Mouse (Mus musculus): ENCODE results near the gene Cwc22. TPM values are rescaled to one million over a fixed set of nuclear protein-coding genes. Genes with fewer than 3 reads are reported as not detected.

Gene Cwc22
- polyA plus RNA-seq, 1 experiment from 2014 or later = 42.8 TPM

DNA sequence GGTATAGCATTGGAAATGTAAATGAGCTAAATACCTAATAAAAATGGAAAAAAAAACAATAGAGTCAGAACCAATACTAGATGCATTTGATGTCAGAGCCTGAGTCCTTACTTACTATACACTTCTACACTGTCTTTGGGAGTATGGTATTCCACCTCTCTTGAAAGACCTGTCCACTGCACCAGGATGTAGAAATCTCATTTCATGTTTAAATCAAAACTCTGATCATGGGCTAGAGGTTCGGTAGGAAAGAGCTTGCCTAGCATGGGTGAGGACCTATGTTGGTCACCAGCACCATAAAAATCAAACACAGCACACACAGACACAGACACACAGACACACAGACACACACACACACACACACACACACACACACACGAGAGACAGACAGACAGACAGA lies 73.5 kb downstream of the Cwc22 start:
- H3K36me3 ChIP-seq = no peaks in the 10 kb centered on the region
- DNase-seq (ENCODE audit: low spot score) = no peak
- no peaks in the 10 kb centered on the region for H3K9me3 ChIP-seq (replicated peaks)
- WGBS = 74% methylated on average over 2 of the region's 2 CpGs
- no peak overlapping the region for H3K27ac ChIP-seq
- no peaks in the 10 kb centered on the region for H3K27me3 ChIP-seq (ENCODE audit: low read depth, poor library complexity, severe bottlenecking)
- no peak overlapping the region for H3K4me3 ChIP-seq
- H3K4me1 ChIP-seq = no peaks in the 10 kb centered on the region

GRCm38 (mm10) chr2:77871146-77871545 lies 75.0 kb downstream of the Cwc22 start:
- H3K4me3 ChIP-seq = no peak overlapping the region
- H3K27me3 ChIP-seq (ENCODE audit: low read depth, poor library complexity, severe bottlenecking) = no peaks in the 10 kb centered on the region
- no peaks in the 10 kb centered on the region for H3K4me1 ChIP-seq
- no peak overlapping the region for H3K27ac ChIP-seq
- H3K9me3 ChIP-seq (replicated peaks) = no peaks in the 10 kb centered on the region
- H3K36me3 ChIP-seq = no peaks in the 10 kb centered on the region
- DNase-seq (ENCODE audit: low spot score) = no peak

DNA sequence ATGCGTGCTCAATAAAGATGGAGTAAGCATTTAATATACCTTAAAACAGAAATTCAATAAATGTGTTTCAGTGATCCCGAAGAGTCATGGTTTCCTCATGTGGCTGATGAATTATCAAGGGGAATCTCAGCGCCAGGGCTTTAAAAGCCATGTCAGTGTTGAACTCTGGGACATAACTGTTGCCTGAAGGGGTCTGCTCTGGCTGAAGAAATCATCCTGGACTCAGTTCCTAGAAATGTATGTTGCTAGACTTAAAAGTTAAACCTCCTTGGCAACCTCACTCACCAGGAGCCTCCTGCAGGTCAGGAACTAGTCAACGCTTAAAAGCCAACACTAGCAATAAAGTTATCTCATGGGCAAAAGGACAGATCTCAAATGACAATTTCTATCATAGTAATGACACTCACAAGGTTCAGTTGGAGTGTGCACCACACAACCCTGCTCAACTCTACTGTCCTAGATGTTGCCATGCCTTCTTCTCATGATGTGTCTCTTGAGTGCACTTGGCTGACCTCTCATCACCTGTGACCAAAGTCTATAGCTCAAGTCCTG lies 76.4 kb downstream of the Cwc22 start:
- Histone ChIP-seq H3K27me3 (ENCODE audit: low read depth, poor library complexity, severe bottlenecking) (no peaks in the 10 kb centered on the region), H3K9me3 (replicated peaks) (no peaks in the 10 kb centered on the region), H3K36me3 (no peaks in the 10 kb centered on the region), H3K27ac (no peak overlapping the region), H3K4me3 (no peak overlapping the region), H3K4me1 (no peaks in the 10 kb centered on the region)
- no peak for DNase-seq (ENCODE audit: low spot score)
- WGBS = 90% methylated on average over 4 of the region's 4 CpGs

DNA sequence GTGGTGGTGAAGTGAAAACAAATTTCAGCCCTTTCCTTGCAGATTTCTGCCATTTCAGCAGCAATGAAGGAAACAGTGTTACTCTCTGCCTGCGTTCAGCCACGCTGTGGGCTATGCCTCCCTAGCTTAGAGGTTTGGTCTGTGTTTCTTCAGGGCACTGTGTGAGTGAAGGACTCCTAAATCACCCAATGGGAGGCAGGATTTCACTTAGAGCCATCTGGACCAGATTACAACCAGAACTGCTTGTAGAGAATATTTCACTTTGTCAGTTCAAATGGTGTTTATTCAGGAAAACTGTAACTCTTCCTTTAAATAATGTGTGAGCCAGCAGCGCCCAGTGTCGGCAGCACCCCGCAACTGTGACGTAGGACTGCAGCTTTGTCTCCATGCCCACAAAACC lies 82.2 kb downstream of the Cwc22 start:
- H3K36me3 ChIP-seq = no peaks in the 10 kb centered on the region
- peak overlapping the region; percentile 57 for H3K27ac ChIP-seq
- H3K4me1 ChIP-seq = peaks cover 20% of the 10 kb centered on the region
- H3K4me3 ChIP-seq = peak overlapping the region; percentile 15; the same call in 1 of the 2 replicates
- no peaks in the 10 kb centered on the region for H3K27me3 ChIP-seq (ENCODE audit: low read depth, poor library complexity, severe bottlenecking)
- DNase-seq (ENCODE audit: low spot score) = peak; percentile 49
- 20% methylated on average over 6 of the region's 6 CpGs for WGBS
- no peaks in the 10 kb centered on the region for H3K9me3 ChIP-seq (replicated peaks)

DNA sequence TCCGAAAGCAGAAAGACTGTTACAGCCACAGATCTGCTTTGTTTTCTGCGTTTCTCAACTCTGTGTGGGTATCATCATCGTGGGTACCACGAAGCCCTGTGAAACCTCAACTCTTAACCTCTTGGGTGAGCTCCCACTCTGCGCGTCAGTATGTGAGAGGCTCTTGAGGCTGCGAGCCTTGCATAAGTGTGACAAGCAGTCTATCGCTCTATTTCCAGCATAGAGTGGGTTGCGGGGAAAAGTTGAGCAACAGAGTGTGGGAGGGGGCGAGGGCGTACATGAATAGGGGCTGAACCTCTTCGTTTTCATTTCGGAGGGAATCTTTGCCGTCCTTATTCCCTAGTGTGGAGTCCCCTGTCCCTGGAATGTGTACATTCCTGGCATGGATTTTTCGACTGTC lies 82.7 kb downstream of the Cwc22 start:
- peak overlapping the region; percentile 15; the same call in 1 of the 2 replicates for H3K4me3 ChIP-seq
- 70% methylated on average over 15 of the region's 15 CpGs for whole genome bisulfite sequencing

GRCm38 (mm10) chr2:77841464-77841863 lies 104.7 kb downstream of the Cwc22 start:
- no peak overlapping the region for H3K4me3 ChIP-seq
- DNase-seq (ENCODE audit: low spot score) = no peak
- 40% methylated on average over 6 of the region's 6 CpGs for WGBS
- no peaks in the 10 kb centered on the region for H3K9me3 ChIP-seq (replicated peaks)
- H3K27me3 ChIP-seq (ENCODE audit: low read depth, poor library complexity, severe bottlenecking) = no peaks in the 10 kb centered on the region
- H3K36me3 ChIP-seq = no peaks in the 10 kb centered on the region
- H3K27ac ChIP-seq = no peak overlapping the region
- H3K4me1 ChIP-seq = no peaks in the 10 kb centered on the region

More for the DNA sequence above, 82.7 kb downstream of the Cwc22 start:
- H3K27ac ChIP-seq = peak overlapping the region; percentile 57
- peak; percentile 36 for DNase-seq (ENCODE audit: low spot score)
- H3K36me3 ChIP-seq = no peaks in the 10 kb centered on the region
- peaks cover 20% of the 10 kb centered on the region for H3K4me1 ChIP-seq
- H3K9me3 ChIP-seq (replicated peaks) = no peaks in the 10 kb centered on the region
- no peaks in the 10 kb centered on the region for H3K27me3 ChIP-seq (ENCODE audit: low read depth, poor library complexity, severe bottlenecking)

DNA sequence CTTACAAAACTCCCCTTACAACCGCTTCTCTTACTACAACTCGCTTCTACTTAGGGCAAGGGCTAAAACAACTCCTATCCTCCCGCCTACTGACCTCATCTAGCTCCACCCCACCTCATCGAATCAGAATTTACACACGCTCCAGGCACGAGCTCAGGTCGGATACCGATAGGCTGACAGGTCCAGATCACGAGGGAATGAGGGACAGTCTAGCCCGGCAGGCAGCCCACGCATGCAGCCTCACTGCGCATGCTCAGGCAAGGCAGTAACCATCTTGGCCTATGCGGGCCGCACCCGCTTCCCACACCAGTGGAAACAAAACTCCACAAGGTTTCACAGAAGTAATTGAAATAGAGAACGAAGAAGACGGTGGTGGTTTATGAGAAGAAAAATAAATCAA lies 106.6 kb downstream of the Cwc22 start:
- Histone ChIP-seq H3K27ac (no peak overlapping the region), H3K27me3 (ENCODE audit: low read depth, poor library complexity, severe bottlenecking) (no peaks in the 10 kb centered on the region), H3K4me1 (no peaks in the 10 kb centered on the region), H3K9me3 (replicated peaks) (no peaks in the 10 kb centered on the region), H3K4me3 (no peak overlapping the region), H3K36me3 (no peaks in the 10 kb centered on the region)
- no peak for DNase-seq (ENCODE audit: low spot score)
- WGBS = 86% methylated on average over 17 of the region's 17 CpGs

- Histone ChIP-seq H3K36me3 (no peaks in the 10 kb centered on the region), H3K4me1 (no peaks in the 10 kb centered on the region), H3K27me3 (ENCODE audit: low read depth, poor library complexity, severe bottlenecking) (no peaks in the 10 kb centered on the region), H3K27ac (no peak overlapping the region), H3K9me3 (replicated peaks) (no peaks in the 10 kb centered on the region), H3K4me3 (no peak overlapping the region)
- DNase-seq (ENCODE audit: low spot score) = no peak
- whole genome bisulfite sequencing = 90% methylated on average over 1 of the region's 1 CpGs
Observed at GRCm38 (mm10) chr2:77838688-77839087, 107.5 kb downstream of the Cwc22 start.

GRCm38 (mm10) chr2:77835781-77836180 lies 110.4 kb downstream of the Cwc22 start:
- Histone ChIP-seq H3K27ac (no peak overlapping the region), H3K9me3 (replicated peaks) (no peaks in the 10 kb centered on the region), H3K27me3 (ENCODE audit: low read depth, poor library complexity, severe bottlenecking) (no peaks in the 10 kb centered on the region), H3K36me3 (no peaks in the 10 kb centered on the region), H3K4me3 (no peak overlapping the region), H3K4me1 (no peaks in the 10 kb centered on the region)
- WGBS = 64% methylated on average over 3 of the region's 3 CpGs
- no peak for DNase-seq (ENCODE audit: low spot score)

Other genes with a start within 250 kb of the Cwc22 start
- 0.43 and 0.71 TPM in 2 replicates for gene Zfp385b, start 126.7 kb downstream of the Cwc22 start, polyA plus RNA-seq (2016; fragmentation: Nextera tagmentation; extraction: Ambion mirVana)

Data from limb, embryonic 10.5 days (tissue).